Mouse (Mus musculus): ENCODE results near the gene Nemf.
"Not testable (repeated sequence)": the region's sequence is repeated elsewhere in the genome, so short reads cannot be mapped to it uniquely, and the experiment has no call there.

The Nemf gene

GRCm38 (mm10) chr12:69372731-69373331 lies 15.9 kb upstream of the Nemf start:
- no peak for DNase-seq (ENCODE audit: low read depth, low spot score)

DNA sequence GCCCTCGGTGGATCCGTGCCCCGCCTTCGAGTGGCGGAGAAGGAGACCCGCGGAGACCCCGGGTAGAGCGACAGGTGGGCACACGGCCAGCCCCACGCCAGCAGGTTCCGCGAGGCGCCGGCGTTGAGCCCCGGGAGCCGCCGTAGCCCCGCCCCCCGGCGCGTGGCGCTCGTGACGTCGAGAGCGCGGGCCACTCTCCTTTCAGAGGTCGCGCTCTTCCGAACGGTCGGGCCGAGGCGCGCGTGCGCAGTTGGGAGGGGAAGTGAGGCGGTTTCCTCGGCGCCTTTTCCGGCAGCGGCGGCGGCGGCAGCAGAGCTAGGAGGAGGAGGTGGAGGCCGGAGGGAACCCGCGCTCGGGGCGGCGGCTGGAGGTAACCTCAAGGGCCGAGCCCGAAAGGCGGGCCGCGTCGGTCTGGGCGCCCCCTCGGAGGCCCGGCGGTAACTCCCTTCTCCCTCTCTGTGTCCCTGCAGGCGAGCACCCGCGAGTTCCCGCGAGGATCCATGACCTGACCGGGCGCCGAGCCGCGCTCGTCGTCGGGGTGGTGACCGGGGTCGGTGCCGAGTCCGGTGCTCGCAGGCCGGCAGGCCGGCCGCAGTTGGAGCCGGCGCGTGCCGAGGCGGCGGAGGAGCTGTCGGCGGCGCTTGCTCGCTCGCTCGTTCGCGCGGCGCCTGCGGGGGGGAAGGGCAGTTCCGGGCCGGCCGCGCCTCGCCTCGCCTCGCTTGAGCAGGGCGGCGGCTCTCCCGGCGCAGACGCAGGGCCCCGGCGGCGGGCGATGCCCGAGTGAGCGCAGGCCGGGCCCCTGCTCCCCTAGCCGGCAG lies 15.1 kb upstream of the Nemf start, which contains the start of the genes Arf6 and Gm9887:
TSS of gene Arf6 (plus strand) at position 297 of the 818 bp plus-strand sequence.
TSS of gene Gm9887 (minus strand) at position 605 of the 818 bp plus-strand sequence.
- DNase-seq (ENCODE audit: low read depth, low spot score): peak; percentile 98

DNA sequence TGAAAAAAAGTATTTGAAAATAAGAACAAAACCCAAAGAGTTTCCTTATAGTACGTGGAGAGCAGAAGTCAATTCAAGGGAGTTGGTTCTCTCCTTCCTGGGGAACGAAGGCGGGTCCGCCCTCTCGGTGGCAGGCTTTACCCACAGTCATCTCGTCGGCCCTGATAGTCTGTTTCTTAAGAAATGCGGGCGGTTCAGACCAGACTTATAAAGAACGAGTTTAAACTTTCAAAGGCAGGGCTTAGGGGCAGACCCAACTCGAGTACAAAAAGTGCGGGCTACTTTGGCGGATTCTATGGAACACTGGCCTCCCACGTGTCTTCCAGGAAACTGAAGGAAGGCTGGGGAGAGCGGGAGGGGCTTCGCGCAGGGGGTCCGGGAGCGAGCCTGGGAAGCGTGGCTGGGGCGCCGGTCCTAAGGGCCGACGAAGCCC lies 14.5 kb upstream of the Nemf start:
- peak; percentile 83 for DNase-seq (ENCODE audit: low read depth, low spot score)

DNA sequence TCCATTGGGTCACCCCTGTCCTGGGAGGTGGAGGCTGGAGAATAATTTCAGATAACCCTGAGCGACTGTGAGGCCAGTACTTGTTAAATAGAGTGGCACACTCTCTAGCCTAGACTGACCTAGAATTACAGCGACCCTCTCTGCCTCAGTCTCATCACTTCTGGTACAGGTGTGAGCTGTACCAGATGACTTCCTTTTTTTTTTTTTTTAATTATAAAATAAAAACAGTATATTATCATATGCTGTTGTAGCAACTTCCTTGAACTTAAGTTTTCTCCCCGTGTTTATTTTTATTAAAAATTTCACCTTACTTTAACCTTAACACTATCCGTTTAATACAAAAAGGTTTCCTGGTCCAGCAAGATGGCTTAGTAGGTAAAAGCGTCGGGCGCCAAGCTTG lies 14.0 kb upstream of the Nemf start:
- DNase-seq (ENCODE audit: low read depth, low spot score): no peak

DNA sequence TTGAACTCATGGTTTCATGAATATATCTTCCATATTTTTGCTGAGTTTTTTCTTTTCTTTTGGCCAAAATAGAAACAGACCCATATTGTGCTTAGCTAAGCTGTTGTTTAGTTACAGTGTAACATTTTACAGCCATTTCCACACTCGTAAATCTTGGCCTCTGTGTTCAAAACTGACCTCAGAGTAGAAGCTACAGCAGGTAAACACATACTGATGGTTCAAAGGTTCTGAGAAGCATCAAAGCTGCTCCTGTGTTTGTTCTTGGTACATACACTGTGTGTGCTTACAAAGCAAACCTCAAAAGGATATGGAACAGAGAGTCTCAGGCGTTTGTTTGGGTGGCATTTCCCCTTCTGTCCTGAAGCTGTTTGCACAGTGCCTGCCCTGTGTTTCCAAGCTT lies 10.6 kb upstream of the Nemf start:
- no peak for DNase-seq (ENCODE audit: low read depth, low spot score)

- DNase-seq (ENCODE audit: low read depth, low spot score): no peak
These were observed 9.5 kb upstream of the Nemf start for GRCm38 (mm10) chr12:69366424-69366823.

DNA sequence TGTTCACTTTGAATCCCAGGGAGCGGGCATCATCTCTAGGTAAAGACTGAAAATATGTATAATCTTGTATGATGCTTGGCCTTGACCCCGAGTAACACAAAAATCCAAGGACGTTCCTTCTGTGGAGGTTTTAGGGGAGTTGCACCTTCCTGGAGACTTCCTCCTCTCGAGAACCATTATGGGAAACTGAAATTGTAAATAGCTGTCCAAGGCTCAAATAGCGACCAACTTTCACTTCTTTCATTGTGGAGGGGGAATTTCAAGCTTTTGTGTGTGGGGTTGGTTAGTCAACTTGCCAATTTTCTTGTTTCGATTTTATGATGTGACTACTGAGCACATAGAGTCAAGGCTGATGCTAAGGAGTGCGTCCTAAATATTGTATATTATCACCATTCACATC lies 8.8 kb upstream of the Nemf start:
- no peak for DNase-seq (ENCODE audit: low read depth, low spot score)

- DNase-seq (ENCODE audit: low read depth, low spot score): peak; percentile 80
These were observed 7.2 kb upstream of the Nemf start for GRCm38 (mm10) chr12:69363899-69364762.

GRCm38 (mm10) chr12:69363110-69363509 lies 6.1 kb upstream of the Nemf start:
- not testable (repeated sequence) for DNase-seq (ENCODE audit: low read depth, low spot score)

- DNase-seq (ENCODE audit: low read depth, low spot score): no peak
These were observed 5.4 kb upstream of the Nemf start for GRCm38 (mm10) chr12:69362388-69362787.

DNA sequence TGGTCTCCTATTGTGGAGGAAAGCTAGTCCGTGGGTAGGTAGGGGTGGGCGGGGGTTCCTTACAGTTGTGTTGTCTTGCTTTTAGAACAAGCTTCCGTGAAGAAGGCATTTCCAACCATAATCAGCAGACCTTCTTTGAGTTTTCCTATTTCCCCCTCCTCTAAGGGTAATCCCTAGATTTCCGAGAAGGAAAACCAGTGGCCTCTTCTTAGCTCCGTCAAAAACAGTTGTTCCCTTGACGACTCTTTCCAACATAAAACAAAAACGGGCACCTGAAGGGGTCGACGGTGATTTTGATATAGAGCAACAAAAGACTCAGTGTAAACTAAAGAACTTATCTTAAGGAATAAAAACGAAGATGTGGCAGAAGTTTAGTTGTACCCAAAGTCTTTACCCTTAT lies 5.0 kb upstream of the Nemf start:
- no peak for DNase-seq (ENCODE audit: low read depth, low spot score)

- peak; percentile 99 for DNase-seq (ENCODE audit: low read depth, low spot score)
These were observed 4.3 kb upstream of the Nemf start for GRCm38 (mm10) chr12:69360997-69361899.

DNA sequence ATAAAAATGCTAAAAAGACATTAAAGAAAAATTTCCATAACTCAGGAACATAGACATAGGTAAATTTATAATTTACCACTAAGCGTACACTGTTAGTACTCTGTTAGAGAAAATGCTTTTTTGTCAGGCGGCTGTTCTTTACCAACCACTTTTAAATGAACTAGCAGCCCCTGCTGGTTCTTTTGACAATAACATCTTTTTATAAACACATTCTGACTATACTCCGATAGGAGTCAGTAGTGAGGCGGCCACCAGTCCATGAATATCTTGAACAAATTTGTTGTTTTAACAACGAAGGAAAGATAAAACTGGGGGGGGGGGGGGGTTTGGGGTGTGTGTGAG lies 3.7 kb upstream of the Nemf start:
- DNase-seq (ENCODE audit: low read depth, low spot score): peak; percentile 80

GRCm38 (mm10) chr12:69357300-69357646 lies 308 bp upstream of the Nemf start:
- DNase-seq (ENCODE audit: low read depth, low spot score): no peak

DNA sequence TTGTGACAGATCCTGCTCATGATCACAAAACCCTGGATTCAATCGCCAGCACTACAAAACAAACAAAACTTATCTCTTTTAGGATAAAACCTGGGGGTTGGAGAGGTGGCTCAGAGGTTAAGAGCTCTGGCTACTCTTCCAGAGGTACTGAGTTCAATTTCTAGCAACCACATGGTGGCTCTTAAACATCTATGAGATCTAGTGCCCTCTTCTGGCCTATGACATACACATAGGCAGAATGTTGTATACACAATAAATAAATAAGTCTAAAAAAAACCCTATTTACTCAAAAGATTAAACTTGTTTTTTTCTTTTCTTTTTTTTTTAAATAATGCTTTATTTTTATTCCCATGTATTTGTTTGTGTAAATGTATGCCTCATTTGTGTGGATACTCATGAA lies 5.3 kb downstream of the Nemf start:
- no peak for DNase-seq (ENCODE audit: low read depth, low spot score)

- no peak for DNase-seq (ENCODE audit: low read depth, low spot score)
These were observed 7.0 kb downstream of the Nemf start for GRCm38 (mm10) chr12:69349928-69350327.

GRCm38 (mm10) chr12:69333547-69333946 lies 23.4 kb downstream of the Nemf start:
- peak; percentile 43 for DNase-seq (ENCODE audit: low read depth, low spot score)

DNA sequence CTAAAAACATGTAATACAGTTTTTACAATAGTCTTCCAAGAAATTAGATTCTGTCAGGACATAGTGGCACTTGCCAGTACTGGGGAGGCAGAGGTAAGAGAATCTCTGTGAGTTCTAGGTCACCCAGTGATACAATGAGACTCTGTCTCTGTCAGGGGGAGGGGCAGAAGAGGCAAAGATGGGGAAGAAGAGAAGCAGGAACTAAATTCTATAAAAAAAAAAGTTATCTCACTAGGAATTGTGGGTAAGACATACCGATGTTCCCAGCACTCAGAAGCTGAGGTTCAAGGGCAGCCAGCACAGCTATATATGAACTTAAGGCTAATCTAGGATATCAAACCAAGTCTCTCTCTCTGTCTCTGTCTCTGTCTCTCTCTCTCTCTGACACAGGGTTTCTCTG lies 24.8 kb downstream of the Nemf start:
- no peak for DNase-seq (ENCODE audit: low read depth, low spot score)

DNA sequence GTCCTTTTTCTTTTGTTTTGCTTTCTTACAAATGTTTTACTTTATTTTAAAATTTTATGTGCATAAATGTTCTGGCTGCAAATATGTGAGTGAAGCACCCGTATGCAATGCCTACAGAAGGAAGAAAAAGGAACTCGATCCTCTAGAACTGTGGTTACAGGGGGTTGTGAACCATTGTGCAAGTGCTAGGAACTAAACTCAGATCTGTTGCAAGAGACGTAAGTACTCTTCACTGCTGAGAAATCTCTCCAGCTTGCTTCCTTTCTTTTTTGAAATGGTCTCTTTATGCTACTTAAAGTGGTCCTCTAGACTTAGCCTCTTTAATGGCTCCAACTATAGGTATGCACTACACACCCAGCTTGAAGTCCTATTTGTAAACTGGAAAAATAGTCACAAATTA lies 25.8 kb downstream of the Nemf start:
- no peak for DNase-seq (ENCODE audit: low read depth, low spot score)

GRCm38 (mm10) chr12:69318431-69318830 lies 38.5 kb downstream of the Nemf start:
- DNase-seq (ENCODE audit: low read depth, low spot score): no peak

DNA sequence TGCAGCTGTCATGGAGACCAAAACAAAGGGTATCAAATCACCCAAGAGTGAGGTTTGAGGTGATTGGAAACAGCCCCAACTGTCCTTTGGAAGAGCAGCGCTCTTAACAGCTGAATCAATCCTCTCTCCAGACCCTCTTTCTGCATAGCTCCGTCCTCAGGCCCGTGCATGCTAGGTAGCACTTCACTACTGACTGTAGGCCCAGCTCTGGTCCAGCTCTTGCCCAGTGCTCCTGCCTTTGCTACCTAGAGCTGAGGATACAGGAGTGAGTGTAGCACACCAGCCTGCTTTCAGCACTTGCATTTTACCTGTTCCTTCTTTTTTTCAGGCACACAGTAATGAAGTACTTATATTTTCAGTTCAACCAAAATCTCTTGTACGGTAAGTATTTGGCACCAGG lies 47.3 kb downstream of the Nemf start:
- DNase-seq (ENCODE audit: low read depth, low spot score): no peak

Measured in brain, adult 2 months (tissue).